Mouse (Mus musculus): ENCODE results near the gene Apol7b. TPM values are rescaled to one million over a fixed set of nuclear protein-coding genes. Genes with fewer than 3 reads are reported as not detected.
"Not testable (repeated sequence)": the region's sequence is repeated elsewhere in the genome, so short reads cannot be mapped to it uniquely, and the experiment has no call there.

Apol7b gene
- polyA plus RNA-seq (2012), result not detected in 2 replicates

GRCm38 (mm10) chr15:77447392-77447791 lies at the start of gene Apol7b:
TSS of gene Apol7b (minus strand) at chr15:77447492.
- H3K27me3 ChIP-seq (ENCODE audit: control insufficient read depth); H3K9me3 ChIP-seq (ENCODE audit: control insufficient read depth, low read length); H3K4me1 ChIP-seq (ENCODE audit: control insufficient read depth); H3K36me3 ChIP-seq (ENCODE audit: control insufficient read depth); H3K4me3 ChIP-seq (replicated peaks): not testable (repeated sequence)

DNA sequence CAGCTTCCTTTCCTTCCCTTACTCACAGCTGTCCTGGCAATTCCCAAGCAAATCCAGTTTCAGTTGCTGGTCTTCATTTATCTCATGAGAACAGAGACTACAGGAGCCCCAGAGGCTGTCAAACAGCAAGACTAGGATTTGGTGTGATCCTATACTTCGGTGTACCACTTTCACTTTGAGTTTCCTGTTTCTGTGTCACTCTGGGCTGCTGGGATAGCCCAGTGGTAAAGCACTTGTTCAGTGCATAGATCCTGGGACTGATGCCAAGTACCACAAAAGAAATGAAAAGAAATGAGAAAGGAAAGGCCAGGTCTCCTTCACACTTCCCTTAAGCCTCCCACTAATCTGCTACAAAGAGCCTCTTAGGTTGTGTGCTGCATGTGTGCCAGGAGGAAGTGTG lies 47.4 kb upstream of the Apol7b start:
- H3K36me3 ChIP-seq (ENCODE audit: control insufficient read depth); H3K4me3 ChIP-seq (replicated peaks); H3K9me3 ChIP-seq (ENCODE audit: control insufficient read depth, low read length); H3K27me3 ChIP-seq (ENCODE audit: control insufficient read depth); H3K4me1 ChIP-seq (ENCODE audit: control insufficient read depth): not testable (repeated sequence)

DNA sequence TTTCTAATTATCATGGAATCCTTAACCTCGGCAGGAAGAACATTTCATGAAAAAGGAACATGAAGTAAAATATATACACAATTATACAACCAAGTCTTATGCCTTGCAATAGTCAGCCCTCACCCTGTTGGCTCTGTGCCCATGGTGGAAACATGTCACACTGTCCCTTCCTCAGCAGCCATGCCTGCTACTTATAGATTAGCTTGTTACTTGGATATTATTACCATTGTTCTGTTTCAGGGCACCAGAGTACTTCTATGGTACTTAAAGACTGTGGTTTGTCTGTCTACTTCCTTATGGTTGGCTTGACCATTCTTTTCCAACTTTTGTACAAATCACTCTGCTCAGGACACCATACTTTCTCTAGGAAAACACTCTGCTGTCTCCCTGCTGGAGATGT lies 45.9 kb upstream of the Apol7b start:
- H3K27me3 ChIP-seq (ENCODE audit: control insufficient read depth); H3K36me3 ChIP-seq (ENCODE audit: control insufficient read depth); H3K4me3 ChIP-seq (replicated peaks); H3K9me3 ChIP-seq (ENCODE audit: control insufficient read depth, low read length); H3K4me1 ChIP-seq (ENCODE audit: control insufficient read depth): not testable (repeated sequence)

DNA sequence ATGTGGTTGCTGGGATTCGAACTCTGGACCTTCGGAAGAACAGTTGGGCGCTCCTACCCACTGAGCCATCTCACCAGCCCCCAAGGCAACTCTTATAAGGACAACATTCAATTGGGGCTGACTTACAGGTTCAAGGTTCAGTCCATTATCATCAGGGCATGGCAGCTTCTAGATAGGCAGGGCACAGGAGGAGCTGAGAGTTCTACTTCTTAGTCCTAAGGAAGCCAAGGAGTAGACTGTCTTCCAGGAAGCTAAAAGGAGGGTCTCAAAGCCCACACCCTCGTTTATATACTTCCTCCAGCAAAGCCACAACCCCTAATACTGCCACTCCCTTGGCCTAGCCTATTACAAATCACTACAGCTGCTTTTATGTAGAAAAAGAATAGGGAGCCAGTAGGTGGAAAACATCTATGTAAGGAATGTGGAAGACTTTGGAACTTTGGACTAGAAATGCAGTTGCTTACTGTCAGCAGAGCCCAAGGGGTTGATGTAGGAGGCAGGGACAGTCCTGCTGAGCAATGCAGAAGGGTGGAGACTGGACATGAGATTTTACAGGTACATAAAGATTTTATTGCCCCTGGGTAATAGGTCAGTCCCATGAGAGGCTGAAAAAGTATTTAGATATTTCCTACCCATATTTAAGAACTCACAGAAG lies 35.0 kb upstream of the Apol7b start:
- Histone ChIP-seq H3K4me3 (replicated peaks) (no peak overlapping the region), H3K36me3 (ENCODE audit: control insufficient read depth) (no peaks in the 10 kb centered on the region), H3K27me3 (ENCODE audit: control insufficient read depth) (no peaks in the 10 kb centered on the region), H3K9me3 (ENCODE audit: control insufficient read depth, low read length) (no peaks in the 10 kb centered on the region), H3K4me1 (ENCODE audit: control insufficient read depth) (no peaks in the 10 kb centered on the region)
- TF ChIP-seq TAL1 (IDR thresholded peaks at IDR 0.05; ENCODE audit: low read length) (no peak), GATA1 (IDR thresholded peaks at IDR 0.05; ENCODE audit: low read length) (no peak)

DNA sequence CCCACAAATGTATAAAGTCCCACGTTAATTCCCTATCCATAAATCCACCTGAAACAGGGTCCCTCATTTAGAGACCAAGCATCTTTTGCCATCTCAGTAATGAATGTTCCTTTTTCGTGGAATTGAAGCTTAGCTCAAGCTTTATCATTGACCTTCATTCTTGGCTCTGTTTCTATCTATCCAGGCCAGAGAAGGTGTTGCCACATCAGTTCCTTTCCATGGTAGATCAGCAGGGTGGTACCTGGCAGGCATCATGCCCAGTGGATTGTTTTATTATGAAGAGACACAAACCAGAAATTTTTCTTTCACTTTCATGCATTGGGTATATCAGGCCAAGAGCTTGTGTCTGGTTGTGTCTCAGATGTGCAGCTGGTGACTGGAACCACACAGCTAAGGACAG lies 29.4 kb upstream of the Apol7b start, which contains the start of gene Apol10a:
Gene Apol10a (plus strand): TSS at position 355 of the 400 bp plus-strand sequence.
- not testable (repeated sequence) for H3K27me3 ChIP-seq (ENCODE audit: control insufficient read depth); H3K4me1 ChIP-seq (ENCODE audit: control insufficient read depth); H3K36me3 ChIP-seq (ENCODE audit: control insufficient read depth); H3K9me3 ChIP-seq (ENCODE audit: control insufficient read depth, low read length); H3K4me3 ChIP-seq (replicated peaks)

DNA sequence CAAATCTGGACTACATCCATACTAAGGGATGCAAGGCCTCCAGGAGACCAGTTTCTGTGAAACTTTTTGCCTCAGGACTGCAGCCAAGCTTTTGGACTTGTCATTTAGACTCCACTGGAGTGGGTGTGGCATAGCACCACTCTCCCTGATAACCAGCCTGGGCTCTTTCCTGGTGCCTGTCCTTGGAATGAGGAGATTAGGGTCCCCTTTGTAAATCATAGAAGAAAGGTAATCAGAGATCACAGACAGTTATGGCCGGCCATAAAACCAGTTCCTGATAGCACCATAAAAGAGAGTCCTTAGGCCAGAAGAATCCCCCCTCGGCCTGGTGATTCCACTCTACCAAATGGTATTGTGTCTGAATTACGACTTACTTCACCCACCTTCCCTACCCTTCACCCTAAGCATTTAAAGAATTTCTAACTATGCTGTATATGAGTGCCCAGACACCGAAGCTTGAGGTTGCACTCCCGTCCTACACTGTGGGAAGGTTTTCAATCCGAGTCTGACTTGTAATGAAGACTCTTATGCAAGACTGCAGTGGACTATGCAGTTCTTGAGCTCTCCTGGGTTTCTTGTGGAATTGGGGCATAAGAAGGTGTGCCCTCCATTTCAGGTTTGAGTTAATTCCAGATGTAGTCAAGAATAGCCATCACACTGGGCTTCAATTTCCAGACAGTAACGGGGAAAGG lies 27.6 kb upstream of the Apol7b start:
- not testable (repeated sequence) for H3K4me3 ChIP-seq (replicated peaks); H3K27me3 ChIP-seq (ENCODE audit: control insufficient read depth); H3K9me3 ChIP-seq (ENCODE audit: control insufficient read depth, low read length)

GRCm38 (mm10) chr15:77449927-77450326 lies 2.6 kb upstream of the Apol7b start:
- H3K36me3 ChIP-seq (ENCODE audit: control insufficient read depth), result not testable (repeated sequence)

More for the DNA sequence above, 27.6 kb upstream of the Apol7b start:
- H3K4me1 ChIP-seq (ENCODE audit: control insufficient read depth); H3K36me3 ChIP-seq (ENCODE audit: control insufficient read depth): not testable (repeated sequence)

GRCm38 (mm10) chr15:77445668-77446067 lies 1.6 kb downstream of the Apol7b start:
- H3K36me3 ChIP-seq (ENCODE audit: control insufficient read depth), result not testable (repeated sequence)

More at GRCm38 (mm10) chr15:77449927-77450326, 2.6 kb upstream of the Apol7b start:
- not testable (repeated sequence) for H3K27me3 ChIP-seq (ENCODE audit: control insufficient read depth); H3K9me3 ChIP-seq (ENCODE audit: control insufficient read depth, low read length); H3K4me3 ChIP-seq (replicated peaks); H3K4me1 ChIP-seq (ENCODE audit: control insufficient read depth)

GRCm38 (mm10) chr15:77444746-77445145 lies 2.5 kb downstream of the Apol7b start:
- H3K36me3 ChIP-seq (ENCODE audit: control insufficient read depth); H3K9me3 ChIP-seq (ENCODE audit: control insufficient read depth, low read length); H3K4me1 ChIP-seq (ENCODE audit: control insufficient read depth); H3K4me3 ChIP-seq (replicated peaks); H3K27me3 ChIP-seq (ENCODE audit: control insufficient read depth): not testable (repeated sequence)

More at GRCm38 (mm10) chr15:77445668-77446067, 1.6 kb downstream of the Apol7b start:
- not testable (repeated sequence) for H3K27me3 ChIP-seq (ENCODE audit: control insufficient read depth); H3K4me3 ChIP-seq (replicated peaks); H3K9me3 ChIP-seq (ENCODE audit: control insufficient read depth, low read length); H3K4me1 ChIP-seq (ENCODE audit: control insufficient read depth)

- not testable (repeated sequence) for H3K27me3 ChIP-seq (ENCODE audit: control insufficient read depth); H3K36me3 ChIP-seq (ENCODE audit: control insufficient read depth); H3K9me3 ChIP-seq (ENCODE audit: control insufficient read depth, low read length); H3K4me3 ChIP-seq (replicated peaks); H3K4me1 ChIP-seq (ENCODE audit: control insufficient read depth)
Measured at GRCm38 (mm10) chr15:77428690-77429448, 18.4 kb downstream of the Apol7b start.

- H3K9me3 ChIP-seq (ENCODE audit: control insufficient read depth, low read length); H3K4me3 ChIP-seq (replicated peaks); H3K36me3 ChIP-seq (ENCODE audit: control insufficient read depth); H3K4me1 ChIP-seq (ENCODE audit: control insufficient read depth); H3K27me3 ChIP-seq (ENCODE audit: control insufficient read depth): not testable (repeated sequence)
Measured at GRCm38 (mm10) chr15:77422925-77423324, 24.4 kb downstream of the Apol7b start.

GRCm38 (mm10) chr15:77419657-77420056 lies 27.6 kb downstream of the Apol7b start:
- not testable (repeated sequence) for H3K36me3 ChIP-seq (ENCODE audit: control insufficient read depth); H3K27me3 ChIP-seq (ENCODE audit: control insufficient read depth); H3K9me3 ChIP-seq (ENCODE audit: control insufficient read depth, low read length); H3K4me1 ChIP-seq (ENCODE audit: control insufficient read depth); H3K4me3 ChIP-seq (replicated peaks)

GRCm38 (mm10) chr15:77416655-77417333 lies 30.5 kb downstream of the Apol7b start:
- H3K4me1 ChIP-seq (ENCODE audit: control insufficient read depth); H3K4me3 ChIP-seq (replicated peaks); H3K36me3 ChIP-seq (ENCODE audit: control insufficient read depth); H3K27me3 ChIP-seq (ENCODE audit: control insufficient read depth); H3K9me3 ChIP-seq (ENCODE audit: control insufficient read depth, low read length): not testable (repeated sequence)
